Mouse (Mus musculus) spleen, adult 2 months (tissue): ENCODE results near the gene Exoc2. TPM values are rescaled to one million over a fixed set of nuclear protein-coding genes. Genes with fewer than 3 reads are reported as not detected.

Source experiments
- DNase-seq, 2 experiments: peaks; one replicate each; pipeline versions ENCODE4 v3.0.0 to v3.0.0-alpha.2; 2012 to 2021; ENCODE audit warnings: low spot score in 2 of 2, low read depth in 1 of 2
- H3K27ac ChIP-seq: fragments of 200-500 bp; 2 replicates; pipeline ENCODE4 v1.5.1; 2012; ENCODE audit warnings: low read length, inconsistent platforms; ENCODE audit not compliant: insufficient read depth
- H3K27me3 ChIP-seq: fragments of 200-500 bp; 2 replicates; pipeline ENCODE4 v1.6.1; 2012; ENCODE audit warnings: mild to moderate bottlenecking, moderate library complexity, low read length, inconsistent platforms; ENCODE audit not compliant: control insufficient read depth, insufficient read depth
- H3K36me3 ChIP-seq: fragments of 200-500 bp; 2 replicates; pipeline ENCODE4 v1.6.1; 2012; ENCODE audit warnings: mild to moderate bottlenecking, low read length, inconsistent platforms; ENCODE audit not compliant: control insufficient read depth, insufficient read depth
- H3K4me1 ChIP-seq: fragments of 200-500 bp; 2 replicates; pipeline ENCODE4 v1.6.1; 2011; ENCODE audit warnings: inconsistent platforms; ENCODE audit not compliant: control insufficient read depth, insufficient read depth, insufficient read length
- H3K4me3 ChIP-seq: fragments of 200-500 bp; 2 replicates; pipeline ENCODE4 v1.5.1; 2011; ENCODE audit warnings: mild to moderate bottlenecking, inconsistent platforms; ENCODE audit not compliant: insufficient read depth, insufficient read length; ENCODE audit errors: extremely low read depth
- CTCF ChIP-seq: fragments of 200-500 bp; IDR thresholded peaks from 2 replicates; pipeline ENCODE4 v1.5.1; 2011; ENCODE audit warnings: mild to moderate bottlenecking, inconsistent platforms; ENCODE audit not compliant: insufficient read depth, insufficient read length, insufficient replicate concordance; ENCODE audit errors: extremely low read depth
- POLR2A ChIP-seq: fragments of 200-500 bp; IDR thresholded peaks from 2 replicates; pipeline ENCODE4 v1.6.1; 2011; ENCODE audit warnings: low read depth, low read length, inconsistent platforms
- WGBS: fragments of 180-500 bp; shearing (Covaris S2); methylation state at CpG from one replicate; pipeline ENCODE4 v1.1.7; 2018; 5-methylcytosine and 5-hydroxymethylcytosine counted together
- polyA plus RNA-seq: library from polyadenylated mRNA; depleted of rRNA; stranded (reverse); fragments of >200 nt; gene quantifications from 2 replicates; pipeline ENCODE4 v1.2.3, GENCODE M21; 2012

Exoc2 gene
- polyA plus RNA-seq, 1 experiment: 8.1 TPM

DNA sequence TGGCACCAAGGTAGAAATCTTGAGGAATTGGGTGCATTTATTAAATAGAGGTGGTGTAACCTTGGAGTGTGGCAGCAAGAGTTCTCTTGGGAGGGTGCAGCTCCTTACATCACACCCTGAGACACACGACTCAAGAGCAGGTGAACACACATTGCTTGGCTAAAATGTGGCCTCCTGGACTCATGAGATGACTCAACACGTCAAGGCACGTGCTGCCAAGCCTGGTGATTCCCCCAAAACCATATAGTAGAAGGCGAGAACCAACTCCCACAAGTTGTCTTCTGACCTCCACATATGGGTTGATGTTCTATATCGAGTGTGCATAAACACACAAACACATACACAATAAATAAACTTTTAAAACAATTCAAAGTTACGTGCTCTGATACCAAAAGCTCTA is 25.9 kb upstream of the Exoc2 start:
- TF ChIP-seq POLR2A (no peak), CTCF (no peak)
- 86% methylated on average over 6 of the region's 6 CpGs for WGBS
- Histone ChIP-seq H3K4me1 (no peaks in the 10 kb centered on the region), H3K27me3 (no peaks in the 10 kb centered on the region), H3K36me3 (no peaks in the 10 kb centered on the region), H3K27ac (no peak overlapping the region), H3K4me3 (no peak overlapping the region)
- DNase-seq: no peak

DNA sequence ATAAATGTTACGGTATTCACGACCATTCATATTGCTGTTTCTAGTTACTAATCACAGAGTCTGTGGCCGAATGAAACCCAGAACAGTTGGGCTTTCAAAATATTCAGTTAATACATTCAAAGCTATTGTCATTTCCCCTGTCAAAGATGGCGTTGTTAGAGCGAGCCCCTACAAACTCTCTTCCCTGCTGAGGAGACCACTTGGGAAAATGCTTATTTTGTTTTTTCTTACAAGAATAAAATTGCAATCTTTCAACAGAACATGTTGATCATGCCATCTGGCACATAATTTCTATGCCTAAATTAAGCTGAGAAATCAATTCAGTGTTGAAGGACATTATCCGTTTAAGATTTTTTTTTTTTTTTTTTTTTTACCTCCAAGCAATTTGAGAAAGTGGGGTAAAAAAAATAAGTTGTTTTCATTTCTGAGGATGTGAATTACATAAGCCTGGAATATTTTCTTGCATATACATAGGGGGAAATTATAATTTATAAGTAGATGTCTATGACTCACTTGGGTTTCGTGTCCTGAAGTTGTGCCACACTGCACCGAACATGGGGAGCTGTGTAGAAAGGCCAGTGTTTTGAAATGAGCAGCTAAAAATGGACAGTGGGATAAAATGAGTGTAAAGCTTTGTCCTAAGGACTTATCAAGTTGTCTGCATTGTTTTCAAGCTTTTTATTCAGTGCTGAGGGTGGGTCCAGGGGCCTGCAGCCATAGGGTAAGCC is 23.8 kb upstream of the Exoc2 start:
- Histone ChIP-seq H3K27me3 (no peaks in the 10 kb centered on the region), H3K4me1 (no peaks in the 10 kb centered on the region), H3K27ac (no peak overlapping the region), H3K36me3 (no peaks in the 10 kb centered on the region), H3K4me3 (no peak overlapping the region)
- DNase-seq: no peak
- TF ChIP-seq POLR2A (no peak), CTCF (no peak)
- 92% methylated on average over 8 of the region's 8 CpGs for WGBS

DNA sequence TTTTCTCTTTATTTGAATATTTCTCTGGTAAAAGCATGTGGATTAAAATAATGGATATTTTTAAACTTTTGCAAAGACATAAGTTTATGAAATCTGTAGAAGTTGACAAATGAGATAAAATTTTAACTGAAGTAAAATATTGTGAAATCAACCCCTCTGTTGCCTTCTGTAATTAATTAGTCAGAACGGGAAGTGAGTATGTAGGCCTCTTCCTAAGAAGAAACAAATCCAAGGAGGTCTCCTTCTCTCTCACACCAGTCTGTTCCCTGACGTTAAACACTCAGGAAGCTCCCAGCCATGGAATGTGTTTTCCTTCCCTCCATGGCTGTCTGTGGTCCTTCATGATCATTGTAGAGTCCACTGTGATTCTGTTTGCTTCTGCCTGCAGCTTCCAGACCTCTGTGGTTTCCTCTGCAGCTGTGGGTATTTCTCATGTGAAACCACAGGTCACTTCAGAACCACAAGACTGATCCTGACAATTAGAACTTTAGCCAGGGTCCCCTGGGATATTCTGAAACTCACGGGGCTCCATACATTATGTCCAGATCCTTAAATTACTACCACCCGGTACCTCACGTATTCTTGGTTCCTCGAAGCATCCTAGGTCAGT is 20.5 kb upstream of the Exoc2 start:
- no peak for DNase-seq
- no peak overlapping the region for H3K27ac ChIP-seq
- H3K27me3 ChIP-seq: no peaks in the 10 kb centered on the region
- no peak overlapping the region for H3K4me3 ChIP-seq
- H3K36me3 ChIP-seq: no peaks in the 10 kb centered on the region
- 45% methylated on average over 6 of the region's 6 CpGs for WGBS
- no peak for TF ChIP-seq POLR2A
- no peak for TF ChIP-seq CTCF
- H3K4me1 ChIP-seq: no peaks in the 10 kb centered on the region

DNA sequence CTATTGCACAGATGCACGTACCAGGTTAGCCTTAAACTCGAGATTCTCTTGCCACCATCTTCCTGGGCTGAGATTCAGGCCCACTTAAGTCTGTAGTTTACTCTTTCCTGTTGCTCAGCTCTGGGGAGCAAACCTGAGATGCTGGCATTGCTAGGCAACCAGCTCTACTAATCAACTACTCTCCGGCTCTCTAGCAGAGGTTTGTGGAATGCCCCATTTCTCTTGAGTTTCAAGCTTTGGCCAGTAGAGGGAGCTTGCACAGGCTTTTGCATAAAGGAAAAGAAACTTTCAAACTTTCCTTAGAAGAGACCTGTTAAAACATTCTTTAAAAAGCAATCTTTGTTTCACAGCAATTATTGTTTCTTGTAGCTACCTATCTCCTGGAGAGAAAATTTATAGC is 19.9 kb upstream of the Exoc2 start:
- Histone ChIP-seq H3K4me3 (no peak overlapping the region), H3K27me3 (no peaks in the 10 kb centered on the region), H3K4me1 (no peaks in the 10 kb centered on the region), H3K27ac (no peak overlapping the region), H3K36me3 (no peaks in the 10 kb centered on the region)
- peak; percentile 32 to 34 for DNase-seq
- TF ChIP-seq CTCF (peak; percentile 11; the same call in 1 of the 2 replicates), POLR2A (no peak)
- WGBS: 41% methylated on average over 3 of the region's 3 CpGs

DNA sequence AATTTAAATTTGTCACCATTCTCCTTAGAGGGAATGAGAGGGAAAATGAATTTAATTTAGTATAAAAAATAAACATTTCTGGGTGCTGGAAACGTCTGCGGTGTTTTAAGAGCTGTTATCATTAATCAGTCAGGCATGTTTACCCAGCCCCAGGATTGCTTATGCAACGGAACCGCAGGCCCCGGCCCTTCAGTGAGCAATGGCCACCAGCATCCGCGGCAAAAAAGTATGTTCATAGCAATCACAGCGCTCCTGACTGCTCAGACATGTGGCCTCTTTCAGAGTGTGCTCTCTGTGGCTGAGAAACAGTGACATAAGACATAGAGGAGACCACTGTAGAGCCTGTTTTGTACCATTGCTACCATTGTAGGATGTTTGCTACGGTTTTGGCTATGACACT is 16.3 kb upstream of the Exoc2 start:
- Histone ChIP-seq H3K27me3 (no peaks in the 10 kb centered on the region), H3K4me3 (no peak overlapping the region), H3K4me1 (no peaks in the 10 kb centered on the region), H3K27ac (no peak overlapping the region), H3K36me3 (no peaks in the 10 kb centered on the region)
- 80% methylated on average over 9 of the region's 9 CpGs for WGBS
- DNase-seq: no peak
- TF ChIP-seq CTCF (no peak), POLR2A (no peak)

DNA sequence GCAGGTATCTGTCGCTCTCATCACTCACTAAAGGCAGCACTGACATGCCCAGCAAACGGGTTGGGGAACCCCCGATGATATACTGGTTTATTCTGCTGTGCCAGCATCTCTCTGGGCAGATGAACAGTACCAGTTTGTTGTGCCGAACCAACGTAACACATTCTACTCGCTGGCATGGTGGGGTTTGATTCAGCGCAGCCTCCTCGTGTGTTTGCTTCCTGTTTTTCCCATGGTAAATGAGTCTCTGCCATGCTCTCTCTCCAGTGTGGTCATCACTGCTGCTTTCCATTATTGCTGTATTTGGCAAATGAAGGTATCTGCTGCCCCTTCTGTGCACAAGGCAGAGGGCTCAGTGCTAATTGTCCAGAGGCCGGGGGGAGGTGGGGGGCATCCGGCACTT is 15.8 kb upstream of the Exoc2 start:
- no peak for TF ChIP-seq CTCF
- TF ChIP-seq POLR2A: no peak
- Histone ChIP-seq H3K4me1 (no peaks in the 10 kb centered on the region), H3K27me3 (no peaks in the 10 kb centered on the region), H3K36me3 (no peaks in the 10 kb centered on the region), H3K27ac (no peak overlapping the region), H3K4me3 (no peak overlapping the region)
- WGBS: 80% methylated on average over 10 of the region's 10 CpGs
- DNase-seq: no peak

DNA sequence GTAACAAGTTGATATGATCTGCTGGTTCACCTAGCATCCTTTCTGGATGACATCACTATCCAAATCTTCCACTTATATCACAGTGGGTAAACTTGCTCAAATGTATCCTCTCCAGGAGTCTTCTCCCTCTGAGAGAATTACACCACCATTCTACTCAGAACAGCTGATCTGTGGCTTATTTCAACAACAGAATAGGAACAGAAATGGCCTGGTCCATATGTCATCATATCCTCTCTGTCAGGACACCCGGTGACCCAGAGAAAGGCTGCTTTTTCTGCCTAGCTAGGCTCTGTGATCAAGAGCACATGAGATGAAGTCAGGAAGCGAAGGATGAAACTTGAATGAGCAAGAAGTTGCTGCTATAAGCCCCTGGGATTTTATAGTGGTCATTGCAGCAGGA is 13.8 kb upstream of the Exoc2 start:
- Histone ChIP-seq H3K27me3 (no peaks in the 10 kb centered on the region), H3K27ac (no peak overlapping the region), H3K4me1 (no peaks in the 10 kb centered on the region), H3K4me3 (no peak overlapping the region), H3K36me3 (no peaks in the 10 kb centered on the region)
- 71% methylated on average over 2 of the region's 2 CpGs for WGBS
- TF ChIP-seq POLR2A (no peak), CTCF (no peak)
- no peak for DNase-seq
